Mouse (Mus musculus) G1E (cell line): ENCODE data around the gene Zfp54.
"Not testable (repeated sequence)": the region's sequence is repeated elsewhere in the genome, so short reads cannot be mapped to it uniquely, and the experiment has no call there.

Source experiments
- CTCF ChIP-seq: IDR thresholded peaks from 2 replicates; pipeline ENCODE4 v1.5.1; 2012; ENCODE audit warnings: low read depth, low read length, inconsistent platforms, mixed read lengths
- GATA1 ChIP-seq: IDR thresholded peaks from 2 replicates; pipeline ENCODE4 v1.6.1; 2012; ENCODE audit warnings: borderline replicate concordance, low read length, inconsistent platforms, mixed read lengths

DNA sequence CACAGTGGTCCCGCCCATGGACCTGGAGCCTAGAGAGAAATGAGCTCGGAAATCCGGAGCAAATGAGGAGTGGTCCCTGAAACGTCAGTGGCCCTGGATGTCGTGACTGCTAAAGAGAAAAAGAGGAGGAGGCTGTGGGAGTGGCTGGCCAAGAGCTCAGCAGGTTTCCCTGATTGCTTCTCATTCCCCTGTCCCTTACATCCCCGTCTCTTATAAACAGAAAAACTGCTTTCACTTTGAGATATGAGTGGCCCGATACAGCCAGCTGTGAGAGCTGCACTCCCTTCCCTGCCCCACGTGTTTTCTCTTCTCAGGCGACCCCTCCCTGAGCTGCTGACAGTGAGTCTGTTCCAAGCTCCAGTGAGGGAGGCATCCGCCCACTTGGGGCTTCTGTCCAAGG is 51.7 kb downstream of the Zfp54 start:
- not testable (repeated sequence) for TF ChIP-seq CTCF, GATA1
